Mouse (Mus musculus) NIH3T3 (cell line): ENCODE measurements around the gene Mettl25.

Experiments used
- DNase-seq: peaks from one replicate; pipeline ENCODE4 v3.0.0-alpha.2; 2012; ENCODE audit warnings: low read depth

The Mettl25 gene

DNA sequence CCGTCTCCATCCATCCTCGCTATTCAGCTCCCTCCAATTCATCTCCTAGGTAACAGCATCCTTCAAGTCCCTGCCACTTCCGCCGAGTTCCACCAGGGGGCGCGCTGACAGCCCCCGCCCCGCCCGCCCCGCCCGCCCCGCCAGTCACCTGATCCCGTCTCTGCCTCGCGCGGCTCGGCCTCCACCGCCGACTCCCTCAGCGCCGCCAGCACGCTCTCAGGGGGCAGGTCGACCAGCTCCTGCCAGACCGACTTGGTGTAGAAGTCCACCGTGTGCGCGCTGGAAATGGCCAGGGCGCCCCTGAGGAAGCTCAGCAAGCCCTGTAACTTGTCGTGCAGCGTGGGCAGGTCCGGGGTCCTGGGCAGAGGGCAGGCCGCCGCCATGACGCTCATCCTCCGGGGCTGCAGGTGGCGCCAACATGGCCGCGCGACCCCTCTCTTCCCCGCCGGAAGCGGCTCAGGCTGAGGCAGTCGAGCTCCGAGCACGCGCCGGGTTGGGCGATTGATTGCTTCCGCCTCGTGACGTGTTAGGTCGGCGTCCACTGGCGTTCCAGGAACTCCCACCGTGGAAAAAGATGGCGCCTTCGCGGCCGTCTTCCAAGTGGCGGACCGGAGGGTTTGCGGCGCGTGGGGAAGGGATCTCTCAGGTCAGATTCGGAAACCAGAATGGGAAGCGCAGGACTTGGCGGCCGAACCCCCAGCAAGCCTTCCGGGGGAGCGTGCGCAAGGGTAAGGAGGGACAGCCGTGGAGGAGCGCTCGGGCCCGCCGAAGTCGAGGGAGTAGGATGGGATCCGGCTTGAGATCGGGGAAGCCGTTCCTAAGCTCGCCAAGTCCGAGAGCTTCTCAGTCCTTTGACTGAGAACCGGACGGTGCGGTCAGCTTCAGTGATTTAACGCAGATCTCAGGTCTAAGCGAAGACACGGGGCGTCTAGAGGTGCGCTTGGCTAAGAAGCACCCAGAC is at the start of gene Mettl25, which contains the start of gene Ccdc59:
Gene Mettl25, minus strand, starts transcription at position 453 of the 961 bp plus-strand sequence.
Gene Ccdc59, plus strand, starts transcription at position 140 of the 961 bp plus-strand sequence.
- peak; percentile 99 for DNase-seq

DNA sequence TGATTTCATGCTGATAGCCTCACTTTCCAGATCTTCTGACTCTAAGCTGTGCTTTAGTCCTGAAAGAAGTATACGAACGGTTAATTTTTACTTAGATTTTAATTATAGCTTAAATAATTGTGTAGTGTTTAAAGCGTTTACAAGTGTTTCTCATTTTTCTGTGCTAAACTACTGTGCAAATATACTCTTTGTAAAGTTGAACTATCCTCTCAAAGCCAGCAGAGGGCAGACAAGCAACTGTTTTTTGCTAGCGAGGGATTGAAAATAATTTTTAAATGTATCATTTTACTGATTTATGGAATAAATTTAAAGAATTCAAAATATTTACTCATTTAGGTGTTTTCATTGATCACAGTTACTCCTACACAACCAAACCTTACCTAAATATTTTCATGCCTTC is 26.1 kb upstream of the Mettl25 start:
- DNase-seq = peak; percentile 40

DNA sequence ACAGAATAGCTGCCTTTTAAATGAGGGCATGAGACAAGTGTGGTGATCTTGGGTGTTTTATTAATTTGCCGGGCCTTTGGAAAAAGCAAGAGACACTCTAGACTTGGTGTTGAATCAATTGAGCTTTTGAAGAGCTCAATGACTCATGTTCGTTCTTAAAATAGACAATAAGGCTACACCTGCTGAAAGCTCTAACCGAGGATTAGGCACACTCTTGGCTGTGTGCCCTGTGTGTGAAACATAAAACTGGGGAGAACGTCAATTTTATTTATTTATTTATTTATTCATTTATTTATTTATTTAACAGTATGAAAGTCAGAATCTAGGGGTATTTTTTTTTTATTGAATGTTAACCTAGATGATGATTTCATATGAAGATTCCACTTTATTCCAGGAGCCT is 10.0 kb upstream of the Mettl25 start:
- DNase-seq = no peak

- DNase-seq = no peak
These were observed 9.1 kb upstream of the Mettl25 start for GRCm38 (mm10) chr10:105850286-105850685.

DNA sequence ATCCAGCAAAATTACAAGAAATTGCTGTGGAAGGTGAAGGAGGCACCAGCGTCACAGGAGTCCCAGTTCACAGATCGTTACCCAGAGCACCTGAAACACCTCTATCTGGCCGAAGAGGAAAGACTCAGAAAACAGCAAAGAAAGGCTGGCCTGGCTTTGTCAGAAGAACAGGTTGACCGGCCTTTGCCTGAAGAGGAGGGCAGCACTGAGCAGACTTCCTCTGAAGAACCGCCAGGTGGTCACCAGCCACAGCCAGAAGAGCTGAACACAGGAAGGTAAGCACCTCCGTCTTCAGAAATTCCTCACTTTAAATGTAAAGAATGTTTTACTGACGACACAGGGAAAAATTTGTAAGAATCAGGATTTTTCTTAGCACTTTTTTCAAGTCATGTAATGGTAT is 1.4 kb upstream of the Mettl25 start:
- DNase-seq = no peak

GRCm38 (mm10) chr10:105834627-105835228 is 6.5 kb downstream of the Mettl25 start:
- peak; percentile 68 for DNase-seq

GRCm38 (mm10) chr10:105806259-105807010 is 34.7 kb downstream of the Mettl25 start:
- DNase-seq = no peak

GRCm38 (mm10) chr10:105803461-105803860 is 37.7 kb downstream of the Mettl25 start:
- no peak for DNase-seq

GRCm38 (mm10) chr10:105802132-105802531 is 39.0 kb downstream of the Mettl25 start:
- DNase-seq = peak; percentile 7

- DNase-seq = no peak
These were observed 40.0 kb downstream of the Mettl25 start for GRCm38 (mm10) chr10:105801147-105801546.

- DNase-seq = no peak
These were observed 43.8 kb downstream of the Mettl25 start for GRCm38 (mm10) chr10:105797250-105797924.

GRCm38 (mm10) chr10:105793776-105794552 is 47.2 kb downstream of the Mettl25 start:
- DNase-seq = no peak

GRCm38 (mm10) chr10:105788744-105789486 is 52.3 kb downstream of the Mettl25 start:
- no peak for DNase-seq

GRCm38 (mm10) chr10:105783766-105784165 is 57.4 kb downstream of the Mettl25 start:
- DNase-seq = peak; percentile 8

GRCm38 (mm10) chr10:105774382-105774781 is 66.8 kb downstream of the Mettl25 start:
- DNase-seq = peak; percentile 85

DNA sequence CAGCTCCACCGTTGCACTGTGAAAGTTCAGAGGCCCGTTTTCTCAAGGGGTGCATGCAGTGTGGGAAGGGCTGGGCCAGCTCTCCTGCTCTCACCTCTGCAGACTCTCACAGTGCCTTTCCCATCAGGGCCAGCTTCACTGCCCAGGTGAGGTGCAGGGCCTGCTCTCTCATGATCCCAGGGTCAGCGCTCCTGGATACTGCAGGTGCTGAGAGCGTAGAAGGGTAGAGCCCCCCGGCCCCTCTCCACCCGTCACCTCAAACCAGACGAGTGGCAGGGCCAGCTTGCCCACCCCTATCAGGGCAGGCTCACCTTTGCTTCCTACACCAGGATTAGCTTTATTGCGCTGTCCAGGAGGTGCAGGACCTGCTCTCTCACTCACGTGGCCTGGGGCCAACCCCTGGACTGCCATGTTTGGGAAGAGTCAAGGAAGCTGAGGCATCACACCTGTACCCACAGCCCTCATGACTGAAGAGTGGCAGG is 68.3 kb downstream of the Mettl25 start:
- no peak for DNase-seq

- no peak for DNase-seq
These were observed 77.2 kb downstream of the Mettl25 start for GRCm38 (mm10) chr10:105763959-105764358.

GRCm38 (mm10) chr10:105760460-105760859 is 80.7 kb downstream of the Mettl25 start:
- DNase-seq = no peak

DNA sequence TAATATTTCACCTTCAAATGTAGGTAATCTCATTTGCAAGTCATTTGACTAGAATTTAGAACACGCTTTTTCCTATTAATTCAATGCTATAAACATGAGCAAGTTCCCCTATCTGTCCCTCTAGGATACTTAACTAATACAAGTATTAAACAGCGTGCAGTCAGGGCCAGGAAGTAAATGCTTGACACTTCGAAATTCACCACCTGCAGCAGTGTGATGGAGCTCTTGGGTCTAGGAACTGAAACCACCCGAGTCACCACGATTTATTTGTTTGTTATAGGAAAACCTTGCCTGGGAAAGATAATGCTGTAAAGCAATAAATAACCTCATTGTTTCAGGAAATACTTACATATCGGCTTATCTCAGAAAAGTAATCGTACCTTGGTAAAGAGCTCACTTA is 81.1 kb downstream of the Mettl25 start:
- no peak for DNase-seq
